Mouse (Mus musculus) gastrocnemius, postnatal 25 days (tissue): ENCODE results near the gene Xpo5. TPM values are rescaled to one million over a fixed set of nuclear protein-coding genes. Genes with fewer than 3 reads are reported as not detected.

Experiments
- DNase-seq: peaks from one replicate; pipeline ENCODE4 v3.0.0; 2022
- microRNA-seq, 2 experiments: library from miRNA; unstranded; fragments of <30 nt; microRNA quantifications; one replicate each; pipeline ENCODE4 v1.2.0; 2021; ENCODE audit warnings: borderline replicate concordance in 2 of 2
- total RNA-seq, 2 experiments: library from RNA; stranded (reverse); gene quantifications; 1 replicate in 1 of 2; 2 replicates in 1 of 2; pipeline ENCODE4 v1.2.3; 2021

Gene Xpo5
- total RNA-seq, 2 experiments from 2014 or later = 9.0 to 9.4 TPM

DNA sequence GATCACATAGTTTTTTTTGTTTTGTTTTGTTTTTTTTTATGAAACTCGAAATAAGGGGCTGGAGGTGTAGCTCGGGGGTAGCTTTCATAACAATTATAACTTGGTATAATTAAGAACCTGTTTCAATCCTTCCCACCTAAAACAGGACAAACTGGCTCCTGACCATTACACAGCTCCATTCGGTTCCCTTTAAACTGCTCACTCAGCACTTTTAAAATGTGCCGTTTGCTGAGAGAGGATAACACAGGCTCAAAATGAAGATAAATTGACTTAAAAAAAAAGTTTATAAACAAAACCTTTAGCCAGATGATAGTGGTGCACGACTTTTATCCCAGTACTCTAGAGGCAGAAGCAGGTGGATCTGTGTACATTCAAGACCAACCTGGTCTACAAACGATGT lies 82.8 kb downstream of the Xpo5 start:
- no peak for DNase-seq

DNA sequence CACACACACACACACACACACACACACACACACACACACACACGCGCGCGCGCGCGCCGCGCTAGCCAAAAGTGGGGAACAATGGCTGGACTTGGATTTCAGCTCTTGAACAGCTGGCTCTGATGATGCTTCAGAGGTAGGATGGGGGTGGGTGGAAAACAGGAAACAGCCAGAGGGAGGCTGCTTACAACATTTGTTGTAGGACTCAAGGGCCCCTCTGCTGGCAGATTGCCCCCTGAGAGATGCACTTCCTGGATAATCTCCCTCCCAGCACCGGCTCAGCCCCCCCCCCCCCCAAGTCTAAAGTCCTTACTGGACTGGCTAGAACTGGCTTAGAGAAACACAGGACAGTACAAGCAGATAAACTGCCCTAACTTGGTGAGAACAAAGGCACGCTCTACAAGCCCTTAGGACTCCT lies 85.1 kb downstream of the Xpo5 start:
- DNase-seq = peak; percentile 64

Small RNAs within 50 kb of the gene (microRNA-seq; reads per million reads assigned to microRNA genes)
- gene Mir693 = 0 to 0.74 reads per million in 2 experiments

Other genes with a start within 250 kb of the Xpo5 start
- 100 to 1,000 TPM; 135 to 170 TPM for gene Vegfa, start 170.4 kb upstream of the Xpo5 start, total RNA-seq
- gene Mrps18a, start 91.8 kb upstream of the Xpo5 start, total RNA-seq = 10 to 100 TPM; 74.1 to 79.3 TPM
- gene Rsph9, start 58.6 kb upstream of the Xpo5 start, total RNA-seq = under 1 TPM; 0.29 to 0.38 TPM
- gene Mad2l1bp, start 49.2 kb upstream of the Xpo5 start, total RNA-seq = 10 to 100 TPM; 16.5 to 18.3 TPM
- 10 to 100 TPM; 46.5 to 50.8 TPM for gene Gtpbp2, start 41.8 kb upstream of the Xpo5 start, total RNA-seq
- 10 to 100 TPM; 10.6 to 10.9 TPM for gene Polh, start 137 bp upstream of the Xpo5 start, total RNA-seq
- 10 to 100 TPM; 16.4 to 16.5 TPM for gene Polr1c, start 45.3 kb downstream of the Xpo5 start, total RNA-seq
- gene Yipf3, start 45.3 kb downstream of the Xpo5 start, total RNA-seq = 10 to 100 TPM; 49.4 to 54.7 TPM
- gene Lrrc73, start 50.7 kb downstream of the Xpo5 start, total RNA-seq = under 1 TPM; 0.33 to 0.35 TPM
- gene Tjap1, start 80.2 kb downstream of the Xpo5 start, total RNA-seq = 10 to 100 TPM; 31.7 to 39.1 TPM
- gene Dlk2, start 94.6 kb downstream of the Xpo5 start, total RNA-seq = under 1 TPM in 1 of 2 experiments, not detected in 1; 0.21 TPM
- 1 to 10 TPM; 2.7 to 2.8 TPM for gene Abcc10, start 125.6 kb downstream of the Xpo5 start, total RNA-seq
- gene Zfp318, start 180.9 kb downstream of the Xpo5 start, total RNA-seq = 10 to 100 TPM; 11.4 to 12.6 TPM
- under 1 TPM in 1 of 2 experiments, not detected in 1; 0.78 TPM for gene Crip3, start 226.1 kb downstream of the Xpo5 start, total RNA-seq
- gene Slc22a7, start 235.7 kb downstream of the Xpo5 start, total RNA-seq = not detected